Mouse (Mus musculus) spleen, adult 2 months (tissue): Measurements from ENCODE around the gene Prkrip1. TPM values are rescaled to one million over a fixed set of nuclear protein-coding genes. Genes with fewer than 3 reads are reported as not detected.

Experiments
- DNase-seq, 2 experiments: peaks; one replicate each; pipeline versions ENCODE4 v3.0.0 to v3.0.0-alpha.2; 2012 to 2021; ENCODE audit warnings: low spot score in 2 of 2, low read depth in 1 of 2
- H3K27ac ChIP-seq: fragments of 200-500 bp; 2 replicates; pipeline ENCODE4 v1.5.1; 2012; ENCODE audit warnings: low read length, inconsistent platforms; ENCODE audit not compliant: insufficient read depth
- H3K27me3 ChIP-seq: fragments of 200-500 bp; 2 replicates; pipeline ENCODE4 v1.6.1; 2012; ENCODE audit warnings: mild to moderate bottlenecking, moderate library complexity, low read length, inconsistent platforms; ENCODE audit not compliant: control insufficient read depth, insufficient read depth
- H3K36me3 ChIP-seq: fragments of 200-500 bp; 2 replicates; pipeline ENCODE4 v1.6.1; 2012; ENCODE audit warnings: mild to moderate bottlenecking, low read length, inconsistent platforms; ENCODE audit not compliant: control insufficient read depth, insufficient read depth
- H3K4me1 ChIP-seq: fragments of 200-500 bp; 2 replicates; pipeline ENCODE4 v1.6.1; 2011; ENCODE audit warnings: inconsistent platforms; ENCODE audit not compliant: control insufficient read depth, insufficient read depth, insufficient read length
- H3K4me3 ChIP-seq: fragments of 200-500 bp; 2 replicates; pipeline ENCODE4 v1.5.1; 2011; ENCODE audit warnings: mild to moderate bottlenecking, inconsistent platforms; ENCODE audit not compliant: insufficient read depth, insufficient read length; ENCODE audit errors: extremely low read depth
- CTCF ChIP-seq: fragments of 200-500 bp; IDR thresholded peaks from 2 replicates; pipeline ENCODE4 v1.5.1; 2011; ENCODE audit warnings: mild to moderate bottlenecking, inconsistent platforms; ENCODE audit not compliant: insufficient read depth, insufficient read length, insufficient replicate concordance; ENCODE audit errors: extremely low read depth
- POLR2A ChIP-seq: fragments of 200-500 bp; IDR thresholded peaks from 2 replicates; pipeline ENCODE4 v1.6.1; 2011; ENCODE audit warnings: low read depth, low read length, inconsistent platforms
- WGBS: fragments of 180-500 bp; shearing (Covaris S2); methylation state at CpG from one replicate; pipeline ENCODE4 v1.1.7; 2018; 5-methylcytosine and 5-hydroxymethylcytosine counted together
- polyA plus RNA-seq: library from polyadenylated mRNA; depleted of rRNA; stranded (reverse); fragments of >200 nt; gene quantifications from 2 replicates; pipeline ENCODE4 v1.2.3, GENCODE M21; 2012

The Prkrip1 gene
- polyA plus RNA-seq, 1 experiment = 7.3 TPM

- no peaks in the 10 kb centered on the region for H3K27me3 ChIP-seq
- no peaks in the 10 kb centered on the region for H3K4me1 ChIP-seq
- TF ChIP-seq CTCF = no peak
- no peak for TF ChIP-seq POLR2A
- WGBS = 43% methylated on average over 7 of the region's 7 CpGs
- H3K27ac ChIP-seq = no peak overlapping the region
- no peak overlapping the region for H3K4me3 ChIP-seq
- H3K36me3 ChIP-seq = no peaks in the 10 kb centered on the region
- DNase-seq = no peak
These were observed 27.6 kb upstream of the Prkrip1 start for GRCm38 (mm10) chr5:136226246-136226876.

- no peak overlapping the region for H3K4me3 ChIP-seq
- no peak overlapping the region for H3K27ac ChIP-seq
These were observed 19.8 kb upstream of the Prkrip1 start for GRCm38 (mm10) chr5:136218585-136218984.

GRCm38 (mm10) chr5:136217932-136218381 is 19.2 kb upstream of the Prkrip1 start:
- TF ChIP-seq CTCF (no peak), POLR2A (no peak)
- no peak overlapping the region for H3K27ac ChIP-seq
- DNase-seq = no peak
- H3K27me3 ChIP-seq = no peaks in the 10 kb centered on the region
- no peak overlapping the region for H3K4me3 ChIP-seq
- H3K36me3 ChIP-seq = no peaks in the 10 kb centered on the region
- H3K4me1 ChIP-seq = no peaks in the 10 kb centered on the region
- 50% methylated on average over 4 of the region's 4 CpGs for WGBS

More at GRCm38 (mm10) chr5:136218585-136218984, 19.8 kb upstream of the Prkrip1 start:
- WGBS = 92% methylated on average over 12 of the region's 12 CpGs
- H3K27me3 ChIP-seq = no peaks in the 10 kb centered on the region
- no peaks in the 10 kb centered on the region for H3K4me1 ChIP-seq
- TF ChIP-seq CTCF = no peak
- no peak for TF ChIP-seq POLR2A
- DNase-seq = no peak
- H3K36me3 ChIP-seq = no peaks in the 10 kb centered on the region

GRCm38 (mm10) chr5:136217004-136217665 is 18.4 kb upstream of the Prkrip1 start:
- DNase-seq = no peak
- Histone ChIP-seq H3K36me3 (no peaks in the 10 kb centered on the region), H3K27me3 (no peaks in the 10 kb centered on the region), H3K27ac (no peak overlapping the region), H3K4me3 (no peak overlapping the region), H3K4me1 (no peaks in the 10 kb centered on the region)
- WGBS = 68% methylated on average over 18 of the region's 18 CpGs
- TF ChIP-seq POLR2A (no peak), CTCF (no peak)

- no peaks in the 10 kb centered on the region for H3K4me1 ChIP-seq
- H3K36me3 ChIP-seq = no peaks in the 10 kb centered on the region
- TF ChIP-seq POLR2A = no peak
- TF ChIP-seq CTCF = no peak
- no peak overlapping the region for H3K27ac ChIP-seq
- H3K27me3 ChIP-seq = no peaks in the 10 kb centered on the region
- DNase-seq = no peak
- WGBS = 64% methylated on average over 5 of the region's 5 CpGs
- H3K4me3 ChIP-seq = no peak overlapping the region
These were observed 17.2 kb upstream of the Prkrip1 start for GRCm38 (mm10) chr5:136215958-136216357.

GRCm38 (mm10) chr5:136215211-136215610 is 16.4 kb upstream of the Prkrip1 start:
- DNase-seq = no peak
- H3K27me3 ChIP-seq = no peaks in the 10 kb centered on the region
- no peaks in the 10 kb centered on the region for H3K4me1 ChIP-seq
- no peak overlapping the region for H3K27ac ChIP-seq
- H3K36me3 ChIP-seq = no peaks in the 10 kb centered on the region
- H3K4me3 ChIP-seq = no peak overlapping the region
- WGBS = 92% methylated on average over 3 of the region's 3 CpGs
- TF ChIP-seq POLR2A = no peak

GRCm38 (mm10) chr5:136213716-136214115 is 15.0 kb upstream of the Prkrip1 start:
- Histone ChIP-seq H3K27me3 (no peaks in the 10 kb centered on the region), H3K36me3 (no peaks in the 10 kb centered on the region), H3K4me1 (no peaks in the 10 kb centered on the region), H3K27ac (no peak overlapping the region), H3K4me3 (no peak overlapping the region)
- no peak for DNase-seq
- TF ChIP-seq POLR2A (no peak), CTCF (no peak)
- WGBS = 82% methylated on average over 5 of the region's 5 CpGs
